Mouse (Mus musculus) spleen, postnatal 4 days (tissue): Measurements from ENCODE around the gene Art5.

Source experiments
- DNase-seq, 2 experiments: peaks; one replicate each; pipeline ENCODE4 v3.0.0; 2022; ENCODE audit warnings: low spot score in 2 of 2

Gene Art5

DNA sequence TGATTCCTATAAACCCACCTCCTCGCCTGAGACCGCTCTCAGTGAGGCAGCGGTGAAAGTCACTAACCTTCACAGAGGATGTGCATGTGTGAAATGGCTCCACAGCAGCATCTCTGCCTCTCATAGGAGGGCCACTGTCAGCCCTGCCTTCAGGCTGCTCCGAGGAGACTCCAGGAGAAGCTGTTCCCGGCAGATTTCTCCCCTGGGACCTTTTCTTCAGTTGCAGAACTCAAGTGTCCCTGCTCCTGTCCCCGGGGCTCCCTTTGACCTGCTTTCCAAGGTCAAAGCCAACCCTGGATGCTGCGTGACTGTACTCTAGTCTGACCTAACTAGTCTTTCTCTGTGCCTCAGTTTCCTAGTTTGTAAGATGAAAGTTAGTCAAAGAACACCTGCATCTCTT is at the start of gene Art5:
Gene Art5 (minus strand): TSS at position 319 of the 400 bp plus-strand sequence.
- no peak for DNase-seq

DNA sequence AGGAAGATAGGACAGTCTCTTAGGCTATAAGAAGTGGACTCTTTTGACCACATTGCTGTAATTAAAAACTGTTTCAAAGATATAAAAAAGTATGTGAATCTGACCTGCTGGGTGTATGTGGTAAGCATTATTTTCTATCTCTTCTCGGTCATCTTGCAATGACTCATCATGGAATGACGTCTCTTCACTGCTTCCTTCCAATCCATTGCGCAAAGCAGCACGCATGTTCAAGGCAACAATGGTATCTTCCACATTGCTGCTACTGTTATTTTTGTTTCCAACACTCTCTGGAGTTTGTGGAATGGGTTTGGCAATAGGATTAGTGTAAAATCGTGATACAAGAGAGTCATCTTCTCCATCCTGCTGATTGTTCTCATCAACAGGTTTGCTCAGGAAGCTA is 44.4 kb upstream of the Art5 start:
- DNase-seq = no peak

DNA sequence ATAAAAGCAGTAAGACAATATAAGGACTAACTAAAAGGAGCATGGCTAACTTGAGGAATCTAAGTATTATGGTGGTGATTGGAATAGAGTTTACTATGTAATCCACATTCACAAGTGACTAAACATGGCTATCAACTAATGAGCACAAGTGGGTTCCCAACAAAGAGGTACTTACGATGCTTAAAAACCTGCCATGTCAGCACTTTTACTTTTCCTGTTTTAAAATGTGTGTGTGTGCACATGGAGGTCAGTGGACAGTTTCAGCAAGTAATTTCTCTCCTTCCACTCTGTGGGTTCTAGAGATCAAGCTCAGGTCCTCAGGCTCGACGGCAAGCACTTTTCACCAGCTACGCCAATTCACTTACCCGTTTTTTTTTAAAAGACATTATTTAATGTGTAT is 28.6 kb upstream of the Art5 start:
- DNase-seq = no peak

DNA sequence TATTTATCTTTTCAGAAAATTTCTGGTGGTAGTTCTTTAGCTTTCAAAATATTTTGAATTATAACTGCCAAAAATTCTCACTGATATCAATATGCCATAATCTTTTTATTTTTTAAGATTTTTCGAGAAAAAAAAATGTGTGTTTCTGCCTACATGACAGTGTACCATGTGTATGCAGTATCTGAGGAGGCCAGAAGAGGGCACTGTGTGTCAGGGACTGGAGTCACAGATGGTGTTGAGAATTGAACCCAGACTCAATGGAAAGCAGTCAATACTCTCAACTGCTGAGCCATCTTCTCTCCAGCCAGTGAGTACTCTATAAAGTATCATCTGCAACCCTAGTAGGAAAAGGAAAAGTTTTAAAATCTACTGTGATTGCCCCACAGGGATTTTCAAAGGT is 28.2 kb upstream of the Art5 start:
- peak; percentile 61 to 78 for DNase-seq

DNA sequence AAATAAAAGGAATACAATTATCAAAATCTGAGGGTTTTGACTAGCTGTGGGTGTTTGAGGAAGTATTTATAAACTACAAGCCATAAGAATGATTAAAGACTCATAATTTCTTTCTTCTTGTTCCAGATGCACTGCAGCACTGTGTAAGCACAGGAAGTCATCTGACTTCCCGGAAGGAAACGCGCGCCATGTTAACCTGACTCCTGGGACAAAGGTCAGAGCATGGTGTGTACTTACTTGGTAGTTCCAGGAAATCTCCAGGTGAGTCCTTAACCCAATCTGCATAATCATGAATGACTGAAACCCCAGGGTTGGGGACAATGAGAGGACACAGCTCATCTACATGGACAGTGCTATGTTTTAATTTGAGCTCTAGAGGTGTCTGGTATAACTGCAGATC is 23.1 kb upstream of the Art5 start:
- no peak for DNase-seq

DNA sequence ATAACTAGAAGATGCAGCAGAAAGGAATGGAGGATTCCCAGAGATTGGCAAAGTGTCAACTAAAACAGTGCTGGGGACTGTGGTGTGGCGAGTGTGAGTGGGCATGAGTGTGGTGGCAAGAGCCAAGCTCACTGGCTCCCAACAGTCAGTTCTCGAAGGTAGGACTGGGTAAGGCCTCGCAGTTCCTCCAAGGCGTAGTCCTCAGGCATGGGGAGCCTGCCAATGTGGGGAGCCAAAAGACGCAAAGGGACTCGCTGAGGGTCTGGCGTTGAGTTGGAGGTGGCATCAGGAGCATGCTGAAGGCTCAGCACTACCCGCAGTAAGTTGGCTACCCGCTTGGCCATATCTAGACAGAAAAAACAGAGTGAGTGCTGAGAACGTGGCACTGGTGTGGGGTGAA is 11.0 kb upstream of the Art5 start:
- DNase-seq = no peak

DNA sequence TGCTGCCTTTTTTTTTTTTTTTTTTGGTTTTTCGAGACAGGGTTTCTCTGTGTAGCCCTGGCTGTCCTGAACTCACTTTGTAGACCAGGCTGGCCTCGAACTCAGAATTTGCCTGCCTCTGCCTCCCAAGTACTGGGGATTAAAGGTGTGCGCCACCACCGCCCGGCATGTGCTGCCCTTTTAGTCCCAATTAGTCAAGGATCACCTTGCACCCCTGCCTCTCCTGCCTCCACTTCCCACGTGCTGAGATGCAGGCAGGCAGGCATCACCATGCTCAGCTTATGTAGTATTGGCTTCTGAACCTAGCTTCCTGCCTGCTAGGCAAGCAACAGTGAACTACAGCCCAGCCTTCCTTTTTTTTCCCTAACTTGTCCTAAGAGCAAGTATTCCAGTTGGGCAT is 8.1 kb upstream of the Art5 start:
- DNase-seq = no peak

DNA sequence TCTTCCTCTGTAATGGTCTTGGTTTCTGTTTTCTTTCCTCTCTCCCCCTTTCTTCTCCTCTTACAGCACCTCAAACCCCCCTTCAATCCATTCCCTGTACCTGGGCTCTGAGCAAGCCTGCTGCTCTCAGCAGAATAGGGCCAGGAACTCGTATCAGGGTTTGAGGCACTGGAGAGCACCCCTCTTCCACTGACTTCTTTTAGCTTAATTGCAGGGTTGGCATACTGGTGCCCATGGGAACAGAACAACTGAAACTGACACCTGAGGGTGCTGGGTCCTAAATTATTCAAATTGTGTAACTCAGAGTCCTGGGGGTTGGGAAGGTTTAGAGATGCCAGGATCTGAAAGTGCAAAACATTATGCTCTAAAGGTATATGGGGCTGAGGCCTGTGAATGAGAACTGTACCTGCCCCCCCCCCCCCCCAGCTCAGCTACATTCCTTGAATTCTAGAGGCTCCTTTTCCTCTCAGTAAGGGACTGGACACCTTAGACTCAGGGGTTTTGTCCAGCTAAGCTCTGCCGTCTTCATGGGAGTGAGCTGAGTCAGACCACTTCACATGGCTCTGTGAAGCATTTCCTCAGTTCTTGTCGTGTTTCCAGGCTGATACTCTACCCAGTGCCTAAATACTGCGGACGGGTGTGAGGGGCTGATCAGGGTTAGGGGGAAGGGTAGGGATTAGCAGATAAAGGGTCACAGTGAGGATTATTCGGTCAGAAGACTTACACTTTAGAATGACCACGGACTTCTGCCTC is 7.5 kb upstream of the Art5 start, which contains the start of gene Chrna10:
Gene Chrna10 (minus strand): TSS at position 250 of the 753 bp plus-strand sequence.
- no peak for DNase-seq

DNA sequence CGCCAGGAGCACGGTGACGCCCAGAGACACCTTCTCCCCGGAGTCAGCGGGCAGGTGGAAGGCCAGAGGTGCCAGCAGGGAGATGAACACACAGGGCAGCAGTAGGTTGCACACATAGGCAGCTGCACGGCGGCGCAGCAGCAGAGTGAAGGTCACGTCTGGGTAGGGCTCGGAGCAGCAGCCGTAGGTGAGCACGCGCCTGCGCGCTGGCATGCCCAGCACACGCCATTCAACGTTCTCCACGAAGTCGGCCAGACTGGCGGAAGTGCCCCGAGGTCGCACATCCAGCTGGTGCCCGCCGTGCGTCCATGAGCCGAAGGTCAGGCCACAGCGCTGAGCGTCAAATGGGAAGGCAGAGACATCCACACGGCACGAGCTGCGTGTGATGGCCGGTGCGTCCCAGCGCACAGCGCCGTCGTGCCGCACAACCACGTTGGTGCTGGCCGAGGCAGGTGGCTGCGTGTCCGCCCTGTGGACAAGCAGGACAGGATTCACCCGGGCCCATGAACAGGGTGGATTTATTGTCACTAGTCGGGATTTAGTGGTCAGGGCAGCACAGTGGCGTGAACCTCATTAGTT is 4.0 kb upstream of the Art5 start:
- peak in 1 of 2 experiments; percentile 58 for DNase-seq

DNA sequence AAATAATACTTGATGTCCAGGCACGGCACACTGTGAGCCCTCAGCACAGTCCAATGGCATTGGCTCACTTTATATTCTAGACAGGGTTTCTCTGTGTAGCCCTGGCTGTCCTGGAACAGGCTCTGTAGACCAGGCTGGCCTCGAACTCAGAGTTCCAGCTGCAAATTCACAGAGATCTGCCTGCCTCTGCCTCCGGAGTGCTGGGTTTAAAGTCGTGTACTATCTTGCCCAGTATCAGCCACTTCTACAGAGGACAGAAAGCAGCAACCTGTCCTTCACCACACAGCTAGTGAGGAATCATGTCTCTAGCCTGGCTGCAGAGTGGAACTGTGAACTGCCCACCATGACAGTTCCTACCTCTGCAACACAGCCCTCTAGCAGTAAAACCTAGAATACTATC is 457 bp upstream of the Art5 start:
- no peak for DNase-seq

DNA sequence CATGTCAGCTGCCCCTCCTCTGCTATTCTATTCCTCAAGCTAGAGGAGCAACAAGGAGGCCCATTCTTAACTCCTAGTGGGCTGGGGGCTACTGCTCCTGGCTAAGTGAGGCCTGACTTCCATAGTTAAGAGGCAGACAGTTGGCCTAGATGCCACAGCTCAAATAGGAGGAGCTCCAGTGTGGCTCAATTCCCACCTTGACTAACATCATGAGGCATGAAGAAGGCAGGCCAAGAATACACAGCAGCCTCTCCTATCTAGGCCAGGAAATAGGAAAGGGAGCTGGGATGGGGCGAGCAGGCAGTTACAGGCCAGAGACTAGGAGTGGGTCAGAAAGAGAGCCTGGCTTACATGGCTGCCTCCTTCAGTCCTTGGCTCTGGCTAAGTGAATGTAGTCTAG is 1.1 kb downstream of the Art5 start:
- DNase-seq = no peak

DNA sequence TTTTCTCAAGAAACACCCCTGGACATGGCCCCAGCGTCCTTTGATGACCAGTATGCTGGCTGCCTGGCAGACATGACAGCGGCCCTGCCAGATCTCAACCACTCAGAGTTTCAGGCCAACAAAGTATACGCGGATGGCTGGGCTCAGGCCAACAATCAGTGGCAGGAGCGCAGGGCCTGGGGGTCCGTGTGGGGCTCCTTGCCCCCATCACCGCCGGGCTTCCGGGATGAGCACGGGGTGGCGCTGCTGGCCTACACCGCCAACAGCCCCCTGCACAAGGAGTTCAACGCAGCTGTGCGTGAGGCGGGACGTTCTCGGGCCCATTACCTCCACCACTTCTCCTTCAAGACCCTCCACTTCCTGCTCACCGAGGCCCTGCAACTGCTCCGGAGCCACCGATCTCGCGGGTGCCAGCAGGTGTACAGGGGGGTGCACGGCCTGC is 2.6 kb downstream of the Art5 start:
- peak; percentile 25 to 62 for DNase-seq

DNA sequence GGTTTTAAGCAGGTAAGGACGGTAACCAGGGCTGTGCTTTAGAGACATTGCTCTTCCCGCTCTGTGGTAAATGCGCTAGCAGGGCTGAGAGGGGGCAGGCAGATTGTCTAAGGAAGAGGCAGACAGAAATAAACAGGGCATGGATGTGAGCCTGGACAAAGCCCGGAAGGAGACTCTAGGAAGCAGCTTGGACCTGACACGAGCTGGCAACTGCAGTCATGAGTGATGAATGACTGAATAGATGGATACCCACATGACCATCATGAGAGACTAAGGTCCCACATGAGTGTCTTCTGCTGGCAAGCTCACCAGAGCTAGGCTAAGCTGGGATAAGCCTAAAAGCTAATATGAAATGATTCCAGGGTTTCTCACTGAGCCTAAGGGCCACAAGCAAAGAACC is 5.2 kb downstream of the Art5 start:
- DNase-seq = no peak

DNA sequence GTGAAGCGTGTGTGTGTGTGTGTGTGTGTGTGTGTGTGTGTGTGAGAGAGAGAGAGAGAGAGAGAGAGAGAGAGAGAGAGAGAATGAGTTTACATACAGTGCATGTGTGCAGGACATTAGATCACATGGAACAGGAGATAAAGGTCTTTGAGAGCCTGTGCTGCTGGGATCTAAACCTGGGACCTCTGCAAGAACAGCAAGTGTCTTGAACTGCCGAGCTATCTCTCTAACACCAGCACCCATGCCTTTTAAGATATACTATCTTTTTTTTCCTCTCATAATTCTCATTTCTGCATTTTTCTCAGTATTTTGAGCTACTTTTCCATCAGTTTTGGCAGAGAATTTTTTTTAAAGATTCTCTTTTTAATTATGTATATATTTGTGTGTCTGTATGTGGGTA is 5.7 kb downstream of the Art5 start:
- no peak for DNase-seq

DNA sequence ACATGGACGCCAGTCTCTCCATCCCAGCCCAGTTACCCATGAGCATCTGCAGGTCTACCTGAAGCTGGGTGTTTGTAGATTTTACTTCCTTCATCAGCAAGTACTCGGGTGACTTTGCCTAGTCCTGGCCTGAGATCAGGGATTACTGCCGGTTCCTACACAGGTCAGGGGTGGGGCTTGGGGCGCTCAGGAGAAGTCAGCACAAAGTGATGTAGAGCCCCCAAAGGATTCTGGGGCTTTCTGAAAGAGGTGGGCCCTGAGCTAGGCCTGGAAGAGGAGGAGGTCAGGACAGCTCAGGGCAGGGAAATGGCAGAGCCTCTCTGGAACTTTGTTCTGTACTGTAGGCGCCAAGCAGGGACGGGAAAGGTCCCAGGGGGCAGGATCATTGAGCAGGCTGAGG is 6.6 kb downstream of the Art5 start:
- DNase-seq = no peak

DNA sequence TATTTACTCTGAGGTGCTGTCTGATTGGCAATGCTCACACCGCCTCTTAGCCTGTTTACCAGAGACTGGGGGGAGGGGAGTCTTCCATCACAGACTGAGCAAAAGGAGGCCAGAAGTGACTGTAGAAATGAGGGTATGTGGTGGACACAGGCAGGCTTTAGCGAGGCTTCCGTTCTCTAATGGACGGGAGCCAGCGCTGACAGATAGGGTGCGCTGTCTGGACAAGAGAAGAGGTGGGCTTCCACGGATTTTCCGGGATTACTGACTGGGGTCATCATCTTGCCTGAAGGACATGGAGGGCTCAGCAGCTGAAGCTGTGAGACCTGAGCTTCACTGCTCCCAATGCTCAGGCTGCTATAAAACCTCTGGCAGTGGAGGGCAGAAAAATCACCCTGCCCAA is 7.0 kb downstream of the Art5 start:
- no peak for DNase-seq

DNA sequence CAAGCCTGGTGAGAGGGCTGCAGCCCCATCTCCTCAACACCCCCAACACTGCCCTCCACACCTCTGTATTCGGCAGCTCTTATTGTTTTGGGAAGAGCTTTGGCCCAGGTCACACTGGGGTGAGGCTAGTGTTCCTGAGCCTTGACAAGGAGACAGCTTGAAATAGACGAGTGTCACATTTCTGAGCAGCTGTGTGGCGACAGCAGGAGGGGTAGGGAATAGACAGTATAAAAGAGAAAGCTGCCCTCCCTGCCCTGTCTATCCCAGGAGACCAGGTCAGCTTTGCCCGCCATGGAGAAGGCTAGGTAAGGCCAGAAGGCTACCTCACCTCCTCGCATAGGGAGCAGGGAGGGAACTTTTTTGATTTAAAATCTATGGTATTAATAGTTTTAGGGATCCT is 7.8 kb downstream of the Art5 start, which contains the start of gene Art1:
Gene Art1 (plus strand): TSS at position 257 of the 400 bp plus-strand sequence.
- no peak for DNase-seq

DNA sequence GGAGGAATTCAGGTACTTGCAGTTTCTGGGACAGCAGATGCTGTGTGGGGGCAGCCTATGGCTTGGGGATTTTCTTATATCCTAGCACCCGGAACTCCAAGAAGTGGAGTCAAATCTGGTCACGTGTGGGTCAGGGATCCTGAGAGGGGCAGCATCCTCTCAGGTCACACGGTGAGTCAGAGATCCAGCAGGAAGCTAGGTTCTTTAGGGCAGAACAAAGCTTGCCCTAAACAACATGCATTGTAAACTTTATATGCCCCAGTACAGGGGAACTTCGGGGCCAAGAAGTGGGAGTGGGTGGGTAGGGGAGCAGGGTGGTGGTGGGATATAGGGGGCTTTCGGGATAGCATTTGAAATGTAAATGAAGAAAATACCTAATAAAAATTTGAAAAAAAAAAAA is 8.4 kb downstream of the Art5 start:
- DNase-seq = no peak

DNA sequence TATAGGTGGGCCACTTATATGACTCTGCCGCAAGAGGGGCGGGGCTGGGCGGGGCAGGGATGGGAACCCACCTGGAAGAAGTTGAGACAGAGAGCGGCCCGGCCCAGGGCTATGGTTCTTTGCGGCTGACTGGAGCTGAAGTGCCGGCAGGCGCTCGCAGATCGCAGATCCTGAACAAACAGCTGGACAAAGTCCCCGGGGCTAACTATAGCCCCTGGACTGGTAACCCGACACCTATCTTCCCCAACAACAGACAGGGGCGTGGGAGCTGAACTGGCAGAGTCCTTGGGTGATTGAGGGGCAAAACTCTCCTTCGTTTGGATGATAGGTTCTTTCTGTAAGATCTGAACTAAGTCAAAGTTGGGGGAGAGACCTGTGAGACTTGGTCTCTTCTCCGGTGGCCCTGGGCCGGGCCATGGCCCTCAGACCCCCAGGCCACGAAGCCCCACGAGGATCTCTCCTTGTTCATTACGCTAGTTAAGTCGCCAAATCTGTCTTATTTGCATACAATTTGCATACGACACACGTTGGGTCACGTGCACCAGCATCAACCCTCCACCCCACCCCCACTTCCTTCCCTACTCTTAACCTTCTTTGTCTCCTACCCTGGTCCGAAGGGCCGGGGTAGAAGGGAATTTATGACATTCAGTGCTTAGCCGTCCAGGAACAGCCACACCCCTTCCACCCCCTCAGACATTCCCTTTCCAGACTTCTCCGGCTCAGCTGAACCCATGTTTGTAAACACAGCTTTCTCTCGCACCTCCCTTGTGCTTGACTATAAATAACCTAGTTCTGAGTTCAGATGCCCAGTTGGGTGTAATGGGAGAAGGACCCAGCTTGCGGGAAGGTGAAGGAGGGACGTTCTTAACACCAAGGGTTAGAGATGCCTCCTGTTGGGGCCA is 9.3 kb downstream of the Art5 start:
- DNase-seq = peak in 1 of 2 experiments; percentile 32

DNA sequence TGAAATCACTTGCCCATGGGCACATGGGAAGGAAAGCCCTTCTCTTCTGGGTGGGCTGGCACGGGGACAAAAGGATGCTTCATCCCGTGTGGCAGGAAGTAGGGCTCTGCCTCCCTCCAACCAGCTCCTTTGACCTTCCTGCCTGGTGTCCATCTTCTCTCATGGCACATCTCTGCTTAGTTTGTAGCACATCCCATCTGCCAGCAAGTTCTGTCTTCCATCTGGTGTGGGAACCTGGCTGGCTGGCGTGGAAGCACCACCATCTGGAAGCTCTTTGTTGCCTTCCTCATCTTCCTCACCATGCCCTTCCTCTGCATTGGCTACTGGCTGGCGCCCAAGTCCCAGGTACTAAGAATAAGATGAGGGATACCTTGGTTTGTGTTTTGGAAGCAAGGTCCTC is 22.0 kb downstream of the Art5 start:
- DNase-seq = no peak

DNA sequence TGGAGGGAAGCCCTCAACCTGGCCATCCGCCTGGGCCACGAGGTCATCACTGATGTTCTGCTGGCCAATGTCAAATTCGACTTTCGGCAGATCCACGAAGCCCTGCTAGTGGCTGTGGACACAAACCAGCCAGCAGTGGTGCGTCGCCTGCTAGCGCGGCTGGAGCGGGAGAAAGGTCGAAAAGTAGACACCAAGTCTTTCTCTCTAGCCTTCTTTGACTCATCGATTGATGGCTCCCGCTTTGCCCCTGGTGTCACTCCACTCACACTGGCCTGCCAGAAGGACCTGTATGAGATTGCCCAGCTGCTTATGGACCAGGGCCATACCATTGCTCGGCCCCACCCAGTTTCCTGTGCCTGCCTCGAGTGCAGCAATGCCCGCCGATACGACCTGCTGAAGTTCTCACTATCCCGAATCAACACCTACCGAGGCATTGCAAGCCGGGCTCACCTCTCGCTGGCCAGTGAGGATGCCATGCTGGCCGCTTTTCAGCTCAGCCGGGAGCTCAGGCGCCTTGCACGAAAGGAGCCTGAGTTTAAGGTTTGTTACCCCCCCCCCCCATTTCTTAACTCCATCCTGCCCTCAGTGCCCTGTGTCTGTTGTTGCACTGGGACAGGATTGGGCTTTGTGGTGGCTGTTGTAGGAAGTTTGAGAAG is 25.1 kb downstream of the Art5 start:
- DNase-seq = peak in 1 of 2 experiments; percentile 59

DNA sequence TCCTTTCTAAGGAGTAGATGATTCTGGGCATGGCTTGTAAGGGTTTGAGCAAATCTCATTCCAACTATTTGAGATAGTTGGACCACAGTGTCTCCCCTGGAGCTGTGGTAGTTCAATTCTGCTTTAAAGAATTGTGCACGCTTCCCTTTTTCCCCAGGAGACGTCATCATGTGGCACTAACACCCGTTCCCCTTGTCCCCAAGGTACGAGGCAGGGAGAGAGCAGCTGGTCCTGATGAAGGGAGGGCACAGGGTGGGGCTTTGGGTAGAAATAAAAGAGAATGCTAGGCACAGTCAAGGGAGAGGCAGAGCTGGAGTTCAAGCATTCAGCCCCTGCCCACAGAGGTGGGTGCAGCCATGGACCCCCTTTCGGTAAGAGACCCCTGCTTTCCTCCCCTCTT is 26.5 kb downstream of the Art5 start, which contains the start of gene Trpc2:
Gene Trpc2 (plus strand): TSS at position 301 of the 400 bp plus-strand sequence.
- no peak for DNase-seq
